Comparison of ENCODE assay signal across 10 mouse cellular contexts in genomic region chr15:103313495-103314095, GRCm38 (mm10). TPM values are rescaled to one million over a fixed set of nuclear protein-coding genes. Genes with fewer than 3 reads are reported as not detected.
DNase-seq lines count a peak whose midpoint lies in the region; ATAC-seq and TF ChIP-seq lines count a peak whose summit lies in the region.
"Had no signal": no experiment of that assay in that cellular context is flagged by ENCODE, and none has a peak within 500 bp of the region (broad histone marks: within the 10 kb centered on the region; RNA-seq: fewer than 3 reads in every experiment).

No protein-coding gene starts in this region.

- H3K9ac ChIP-seq in heart, embryonic 16.5 days (ENCODE audit: low read length) = peak overlapping the region; percentile 53; the same call in 1 of the 2 replicates
- H3K9ac ChIP-seq in stomach, postnatal 0 days (ENCODE audit: low read length) = no peak overlapping the region

- no peak; the same call in 1 of the 2 replicates for ATAC-seq in G1E (ENCODE audit: extremely low read depth, insufficient number of reproducible peaks, low FRiP score, poor library complexity, severe bottlenecking)
- no peak for ATAC-seq in heart, embryonic 16.5 days (replicated peaks; ENCODE audit: extremely low read depth, insufficient read depth, low FRiP score)
- ATAC-seq in megakaryocyte progenitor cell, adult 5-6 weeks (replicated peaks; ENCODE audit: poor library complexity) = peak; percentile 38; the same call in 1 of the 2 replicates
- ATAC-seq in stomach, postnatal 0 days (ENCODE audit: low FRiP score, low TSS enrichment) = no peak; the same call in 1 of the 2 replicates

- TF ChIP-seq CTCF in G1E (IDR thresholded peaks at IDR 0.05; ENCODE audit: low read depth, low read length) = peak; percentile 60; the same call in 1 of the 2 replicates
- peak; percentile 90 for TF ChIP-seq CTCF in stomach, postnatal 0 days (IDR thresholded peaks at IDR 0.05; ENCODE audit: low read depth)

- H3K36me3 ChIP-seq in G1E (replicated peaks) = peaks cover 61% of the 10 kb centered on the region
- no peaks in the 10 kb centered on the region for H3K36me3 ChIP-seq in heart, embryonic 16.5 days (ENCODE audit: control insufficient read depth, insufficient read depth)
- peaks cover 4% of the 10 kb centered on the region; the same call in 1 of the 2 replicates for H3K36me3 ChIP-seq in stomach, postnatal 0 days (ENCODE audit: control insufficient read depth, insufficient read depth, low read length)

- no peaks in the 10 kb centered on the region for H3K9me3 ChIP-seq in G1E (replicated peaks)
- H3K9me3 ChIP-seq in heart, embryonic 16.5 days (replicated peaks; ENCODE audit: control insufficient read depth, low read length) = no peaks in the 10 kb centered on the region
- H3K9me3 ChIP-seq in stomach, postnatal 0 days (ENCODE audit: control insufficient read depth, low read length) = no peaks in the 10 kb centered on the region

- peak; percentile 65 for DNase-seq in adrenal gland, postnatal 10 days
- DNase-seq in adrenal gland, postnatal 4 days (ENCODE audit: low spot score in 2 of 2) = no peak
- DNase-seq in G1E (ENCODE audit: low spot score) = peak; percentile 61
- peak; percentile 94 for DNase-seq in embryo, embryonic 10.5 days (ENCODE audit: low spot score)
- peak; percentile 72 for DNase-seq in kidney, postnatal 14 days
- peak; percentile 45 for DNase-seq in stomach, postnatal 0 days (ENCODE audit: low spot score)

- 18% methylated on average over 18 of the region's 18 CpGs for WGBS in heart, embryonic 16.5 days
- 25% methylated on average over 18 of the region's 18 CpGs for WGBS in stomach, postnatal 0 days

- H3K27me3 ChIP-seq in G1E (ENCODE audit: insufficient read depth, low read length) = peaks cover 10% of the 10 kb centered on the region
- no peaks in the 10 kb centered on the region for H3K27me3 ChIP-seq in heart, embryonic 16.5 days (ENCODE audit: control insufficient read depth, insufficient read depth, low read length)
- no peaks in the 10 kb centered on the region for H3K27me3 ChIP-seq in stomach, postnatal 0 days (ENCODE audit: control insufficient read depth, insufficient read depth, low read length)

- H3K4me2 ChIP-seq in heart, embryonic 16.5 days (ENCODE audit: low read depth, low read length) = peak overlapping the region; percentile 80
- H3K4me2 ChIP-seq in stomach, postnatal 0 days (replicated peaks; ENCODE audit: low read depth) = 0 out of 2 replicates have a peak overlapping the region, but pooled peaks have one; percentile 3

- no peak for TF ChIP-seq EP300 in stomach, postnatal 0 days (optimal IDR thresholded peaks at IDR 0.05)

- H3K27ac ChIP-seq in heart, embryonic 16.5 days (ENCODE audit: low read length) = no peak overlapping the region
- no peak overlapping the region for H3K27ac ChIP-seq in stomach, postnatal 0 days (replicated peaks)

- H3K4me3 ChIP-seq in G1E (ENCODE audit: low read depth, low read length) = no peak overlapping the region
- peak overlapping the region; percentile 45; the same call in 1 of the 2 replicates for H3K4me3 ChIP-seq in heart, embryonic 16.5 days (ENCODE audit: low read length)
- no peak overlapping the region for H3K4me3 ChIP-seq in stomach, postnatal 0 days (ENCODE audit: low read depth, low read length)

- H3K4me1 ChIP-seq in G1E (ENCODE audit: insufficient read depth, low read depth, low read length) = peaks cover 70% of the 10 kb centered on the region
- peaks cover 19% of the 10 kb centered on the region for H3K4me1 ChIP-seq in heart, embryonic 16.5 days (ENCODE audit: control insufficient read depth, insufficient read depth, low read length)
- H3K4me1 ChIP-seq in stomach, postnatal 0 days (replicated peaks; ENCODE audit: control insufficient read depth, insufficient read depth) = 0 out of 2 replicates have a peak, but pooled peaks cover 2% of the 10 kb centered on the region

RNA-seq across cellular contexts. Expression of gene Gpr84, which starts 3.2 kb away (rescaled TPM):
- total RNA-seq in adrenal gland, postnatal 10 days (2021) = not detected
- not detected for total RNA-seq in adrenal gland, postnatal 4 days (2021)
- not detected in 2 replicates for total RNA-seq in G1E (2014; fragmentation: Nextera tagmentation)
- total RNA-seq in G1E (2017) = not detected in 2 replicates
- not detected in 2 replicates for polyA plus RNA-seq in G1E (2012)
- 0.19 TPM in 1 of 2 replicates, not detected in the other for polyA plus RNA-seq in heart, embryonic 16.5 days (2015; fragmentation: Nextera tagmentation; extraction: Ambion mirVana)
- 1.8 and 3.4 TPM in 2 replicates for total RNA-seq in megakaryocyte progenitor cell, adult 5-6 weeks (2015)
- total RNA-seq in megakaryocyte progenitor cell, adult 5-6 weeks (2017) = 1.8 and 2.3 TPM in 2 replicates
- polyA plus RNA-seq in stomach, postnatal 0 days (2015; fragmentation: Nextera tagmentation; extraction: Ambion mirVana) = 0.30 and 0.46 TPM in 2 replicates
- polyA plus RNA-seq: C2C12 had no signal

RNA-seq across cellular contexts. Expression of gene Zfp385a, which starts 26.3 kb away (rescaled TPM):
- total RNA-seq in adrenal gland, postnatal 10 days (2021) = 10 to 100 TPM; 20.1 to 24.2 TPM
- total RNA-seq in adrenal gland, postnatal 4 days (2021) = 10 to 100 TPM; 22.5 to 29.7 TPM
- total RNA-seq in G1E (2014; fragmentation: Nextera tagmentation) (74.3 and 92.9 TPM in 2 replicates), G1E (2017) (2.0 TPM in 2 replicates)
- polyA plus RNA-seq in G1E (2012) = 483 and 546 TPM in 2 replicates
- 6.5 and 7.5 TPM in 2 replicates for polyA plus RNA-seq in heart, embryonic 16.5 days (2015; fragmentation: Nextera tagmentation; extraction: Ambion mirVana)
- 11.5 and 12.4 TPM in 2 replicates for total RNA-seq in megakaryocyte progenitor cell, adult 5-6 weeks (2015)
- total RNA-seq in megakaryocyte progenitor cell, adult 5-6 weeks (2017) = 2.0 and 3.2 TPM in 2 replicates
- polyA plus RNA-seq in stomach, postnatal 0 days (2015; fragmentation: Nextera tagmentation; extraction: Ambion mirVana) = 6.0 and 7.4 TPM in 2 replicates

RNA-seq across cellular contexts. Expression of gene Copz1, which starts 41.1 kb away (rescaled TPM):
- 100 to 1,000 TPM; 114 TPM for total RNA-seq in adrenal gland, postnatal 10 days (2021)
- 100 to 1,000 TPM; 132 to 140 TPM for total RNA-seq in adrenal gland, postnatal 4 days (2021)
- total RNA-seq in G1E (2014; fragmentation: Nextera tagmentation) (494 and 507 TPM in 2 replicates), G1E (2017) (182 and 184 TPM in 2 replicates)
- polyA plus RNA-seq in G1E (2012) = 72.4 and 97.2 TPM in 2 replicates
- 155 and 161 TPM in 2 replicates for polyA plus RNA-seq in heart, embryonic 16.5 days (2015; fragmentation: Nextera tagmentation; extraction: Ambion mirVana)
- 245 and 256 TPM in 2 replicates for total RNA-seq in megakaryocyte progenitor cell, adult 5-6 weeks (2015)
- total RNA-seq in megakaryocyte progenitor cell, adult 5-6 weeks (2017) = 75.9 and 91.4 TPM in 2 replicates
- 159 and 168 TPM in 2 replicates for polyA plus RNA-seq in stomach, postnatal 0 days (2015; fragmentation: Nextera tagmentation; extraction: Ambion mirVana)

RNA-seq across cellular contexts. Expression of gene Itga5, which starts 53.0 kb away (rescaled TPM):
- 10 to 100 TPM; 38.0 to 38.2 TPM for total RNA-seq in adrenal gland, postnatal 10 days (2021)
- 10 to 100 TPM; 47.2 to 52.5 TPM for total RNA-seq in adrenal gland, postnatal 4 days (2021)
- total RNA-seq in G1E (2014; fragmentation: Nextera tagmentation) (not detected in 2 replicates), G1E (2017) (0.11 and 0.17 TPM in 2 replicates)
- polyA plus RNA-seq in G1E (2012) = 0.62 and 0.75 TPM in 2 replicates
- 64.0 and 72.7 TPM in 2 replicates for polyA plus RNA-seq in heart, embryonic 16.5 days (2015; fragmentation: Nextera tagmentation; extraction: Ambion mirVana)
- 16.4 and 17.3 TPM in 2 replicates for total RNA-seq in megakaryocyte progenitor cell, adult 5-6 weeks (2015)
- total RNA-seq in megakaryocyte progenitor cell, adult 5-6 weeks (2017) = 8.4 and 10.5 TPM in 2 replicates
- 28.7 and 36.2 TPM in 2 replicates for polyA plus RNA-seq in stomach, postnatal 0 days (2015; fragmentation: Nextera tagmentation; extraction: Ambion mirVana)

RNA-seq across cellular contexts. Expression of gene Nfe2, which starts 55.4 kb away (rescaled TPM):
- 1 to 10 TPM; 3.2 to 4.3 TPM for total RNA-seq in adrenal gland, postnatal 10 days (2021)
- total RNA-seq in adrenal gland, postnatal 4 days (2021) = 1 to 10 TPM; 5.8 to 8.9 TPM
- total RNA-seq in G1E (2014; fragmentation: Nextera tagmentation) (254 and 313 TPM in 2 replicates), G1E (2017) (177 TPM in 2 replicates)
- polyA plus RNA-seq in G1E (2012) = 151 and 155 TPM in 2 replicates
- 3.3 and 3.9 TPM in 2 replicates for polyA plus RNA-seq in heart, embryonic 16.5 days (2015; fragmentation: Nextera tagmentation; extraction: Ambion mirVana)
- 115 and 140 TPM in 2 replicates for total RNA-seq in megakaryocyte progenitor cell, adult 5-6 weeks (2015)
- total RNA-seq in megakaryocyte progenitor cell, adult 5-6 weeks (2017) = 126 and 148 TPM in 2 replicates
- 0.50 and 0.70 TPM in 2 replicates for polyA plus RNA-seq in stomach, postnatal 0 days (2015; fragmentation: Nextera tagmentation; extraction: Ambion mirVana)
- total RNA-seq: layer of hippocampus, adult 8-10 months had no signal

Comparison
In these comparisons a context has a peak if more than half of its experiments do, and no peak if none do; other contexts are left out.
1. DNase-seq: peak in adrenal gland, postnatal 10 days (single experiment), G1E (single experiment), embryo, embryonic 10.5 days (single experiment), kidney, postnatal 14 days (single experiment) and stomach, postnatal 0 days (single experiment); none in adrenal gland, postnatal 4 days (0 of 2).